Mouse (Mus musculus): ENCODE results near the gene Selenok. TPM values are rescaled to one million over a fixed set of nuclear protein-coding genes. Genes with fewer than 3 reads are reported as not detected.

Selenok gene
- polyA plus RNA-seq, 1 experiment, result 39.9 TPM

DNA sequence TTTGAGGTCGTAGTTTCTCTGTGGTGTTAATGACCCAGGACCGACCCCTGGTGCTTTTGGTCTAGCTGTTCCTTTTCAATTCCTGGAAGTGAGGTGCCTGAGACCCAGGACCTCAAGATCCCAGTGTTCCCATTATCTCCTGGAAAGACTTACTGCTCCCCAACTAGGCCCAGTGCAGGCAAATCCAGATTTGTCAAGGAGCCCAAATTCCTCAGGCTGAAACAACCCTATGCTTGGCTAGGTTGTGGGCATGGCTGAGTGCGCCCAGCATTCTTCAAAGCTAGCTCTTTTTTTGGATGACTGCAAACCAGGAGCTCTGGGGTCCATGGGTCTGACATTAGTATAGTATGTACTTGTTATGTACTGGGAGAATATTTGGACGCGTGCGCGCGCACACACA is 51.3 kb downstream of the Selenok start:
- H3K36me3 ChIP-seq (ENCODE audit: control insufficient read depth, insufficient read depth, low read length, poor library complexity, severe bottlenecking), result no peaks in the 10 kb centered on the region
- no peaks in the 10 kb centered on the region for H3K9me3 ChIP-seq (replicated peaks; ENCODE audit: control insufficient read depth, insufficient read depth, low read length, poor library complexity, severe bottlenecking)
- TF ChIP-seq EP300 (IDR thresholded peaks at IDR 0.05; ENCODE audit: insufficient read depth, low read depth, low read length), result no peak
- TF ChIP-seq CTCF (IDR thresholded peaks at IDR 0.05; ENCODE audit: low read depth, low read length), result no peak
- TF ChIP-seq POLR2A (IDR thresholded peaks at IDR 0.05; ENCODE audit: insufficient read depth, low read length), result no peak
- no peaks in the 10 kb centered on the region for H3K4me1 ChIP-seq (ENCODE audit: control insufficient read depth, insufficient read depth, low read length)
- no peaks in the 10 kb centered on the region for H3K27me3 ChIP-seq (ENCODE audit: control insufficient read depth, insufficient read depth, low read length, poor library complexity, severe bottlenecking)
- H3K4me3 ChIP-seq (ENCODE audit: low read depth, low read length), result no peak overlapping the region
- H3K9ac ChIP-seq (ENCODE audit: low read depth, poor library complexity, severe bottlenecking), result no peak overlapping the region
- no peak overlapping the region for H3K27ac ChIP-seq (ENCODE audit: insufficient read depth, low read length)

DNA sequence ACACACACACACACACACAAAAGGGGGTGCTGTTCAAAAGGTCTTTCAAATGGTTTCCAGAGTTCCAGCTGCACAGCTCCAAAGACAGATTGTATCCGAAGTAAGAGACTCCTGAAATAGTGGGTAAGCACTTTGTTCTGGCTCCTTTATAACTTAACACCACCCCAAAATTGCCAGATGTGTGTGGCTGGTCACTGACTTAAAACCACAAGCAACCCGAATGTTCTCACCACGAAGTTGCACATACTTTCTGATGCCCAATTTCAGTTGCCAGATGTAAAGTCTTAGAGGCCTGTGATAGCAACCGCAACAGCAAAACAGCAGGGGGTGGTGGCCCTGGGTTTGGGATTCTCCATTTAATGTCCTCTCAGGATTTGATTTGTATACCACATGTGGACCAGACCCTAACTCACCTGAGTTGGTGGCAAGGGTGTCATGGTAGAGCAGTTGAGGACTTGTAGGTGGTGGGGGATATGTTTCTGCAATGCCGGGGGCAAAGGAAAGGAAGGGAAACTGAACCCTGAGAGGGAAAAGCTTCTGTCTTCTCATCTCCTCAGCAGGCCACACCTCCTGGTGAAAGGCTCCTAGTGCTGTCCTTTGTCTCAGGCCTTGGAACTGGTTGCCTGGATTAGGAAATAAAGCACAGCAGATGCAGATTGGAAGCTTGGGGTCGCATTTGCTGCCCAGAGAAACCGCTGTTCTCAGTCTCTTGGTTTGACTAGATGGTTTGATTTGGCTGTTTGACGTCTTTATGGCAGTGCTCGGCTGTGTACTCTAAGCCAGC is 51.9 kb downstream of the Selenok start:
- no peaks in the 10 kb centered on the region for H3K9me3 ChIP-seq (replicated peaks; ENCODE audit: control insufficient read depth, insufficient read depth, low read length, poor library complexity, severe bottlenecking)

DNA sequence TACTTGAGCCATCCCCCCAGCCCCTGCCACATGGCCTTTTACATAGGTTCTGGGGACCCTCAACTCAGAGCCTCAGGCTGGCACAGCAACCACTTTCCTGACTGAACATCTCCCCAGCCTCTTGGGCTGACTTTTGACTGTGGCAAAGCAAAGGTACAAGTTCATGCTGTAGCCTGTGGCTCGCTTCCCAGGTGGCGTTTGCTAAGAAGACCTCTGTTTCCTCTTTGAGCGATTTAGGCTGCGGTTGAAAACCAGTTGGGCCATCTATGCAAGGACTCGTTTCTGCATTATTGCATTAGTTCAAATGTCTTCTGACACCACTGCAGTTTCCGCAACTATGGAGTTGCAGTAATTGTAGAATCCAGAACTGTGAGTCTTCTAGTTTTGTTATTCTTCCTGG is 54.4 kb downstream of the Selenok start:
- no peaks in the 10 kb centered on the region for H3K9me3 ChIP-seq (replicated peaks; ENCODE audit: control insufficient read depth, insufficient read depth, low read length, poor library complexity, severe bottlenecking)
- no peaks in the 10 kb centered on the region for H3K4me1 ChIP-seq (ENCODE audit: control insufficient read depth, insufficient read depth, low read length)
- TF ChIP-seq POLR2A (IDR thresholded peaks at IDR 0.05; ENCODE audit: insufficient read depth, low read length) (no peak), CTCF (IDR thresholded peaks at IDR 0.05; ENCODE audit: low read depth, low read length) (no peak), EP300 (IDR thresholded peaks at IDR 0.05; ENCODE audit: insufficient read depth, low read depth, low read length) (no peak)
- no peaks in the 10 kb centered on the region for H3K36me3 ChIP-seq (ENCODE audit: control insufficient read depth, insufficient read depth, low read length, poor library complexity, severe bottlenecking)
- no peak overlapping the region for H3K9ac ChIP-seq (ENCODE audit: low read depth, poor library complexity, severe bottlenecking)
- no peak overlapping the region for H3K27ac ChIP-seq (ENCODE audit: insufficient read depth, low read length)
- no peak overlapping the region for H3K4me3 ChIP-seq (ENCODE audit: low read depth, low read length)
- H3K27me3 ChIP-seq (ENCODE audit: control insufficient read depth, insufficient read depth, low read length, poor library complexity, severe bottlenecking), result no peaks in the 10 kb centered on the region

More for the DNA sequence above, 51.9 kb downstream of the Selenok start:
- H3K27ac ChIP-seq (ENCODE audit: insufficient read depth, low read length), result no peak overlapping the region
- no peak for TF ChIP-seq EP300 (IDR thresholded peaks at IDR 0.05; ENCODE audit: insufficient read depth, low read depth, low read length)
- H3K4me3 ChIP-seq (ENCODE audit: low read depth, low read length), result no peak overlapping the region
- no peaks in the 10 kb centered on the region for H3K27me3 ChIP-seq (ENCODE audit: control insufficient read depth, insufficient read depth, low read length, poor library complexity, severe bottlenecking)
- no peak overlapping the region for H3K9ac ChIP-seq (ENCODE audit: low read depth, poor library complexity, severe bottlenecking)
- no peaks in the 10 kb centered on the region for H3K36me3 ChIP-seq (ENCODE audit: control insufficient read depth, insufficient read depth, low read length, poor library complexity, severe bottlenecking)
- H3K4me1 ChIP-seq (ENCODE audit: control insufficient read depth, insufficient read depth, low read length), result no peaks in the 10 kb centered on the region

DNA sequence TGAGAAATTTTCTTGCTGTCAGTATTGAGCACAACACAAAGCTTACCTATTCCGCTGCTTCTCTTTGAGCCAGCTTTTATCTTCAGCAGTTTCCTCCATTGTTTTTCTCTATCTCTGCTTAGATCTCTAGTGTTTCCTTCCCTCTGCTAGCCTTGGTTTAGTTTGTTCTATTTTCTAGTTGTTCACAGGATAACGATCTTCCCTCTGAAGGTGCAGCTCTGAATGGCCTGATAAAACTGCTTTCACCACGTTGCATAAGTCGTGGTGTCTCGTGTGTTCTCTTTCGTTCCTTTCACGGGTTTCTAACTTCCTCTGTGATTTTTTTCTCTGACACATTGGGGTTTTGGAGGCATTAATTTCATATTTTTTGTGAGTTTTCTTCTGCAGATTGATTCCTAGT is 56.3 kb downstream of the Selenok start:
- no peak overlapping the region for H3K4me3 ChIP-seq (ENCODE audit: low read depth, low read length)
- no peak overlapping the region for H3K9ac ChIP-seq (ENCODE audit: low read depth, poor library complexity, severe bottlenecking)
- no peaks in the 10 kb centered on the region for H3K27me3 ChIP-seq (ENCODE audit: control insufficient read depth, insufficient read depth, low read length, poor library complexity, severe bottlenecking)
- H3K27ac ChIP-seq (ENCODE audit: insufficient read depth, low read length), result no peak overlapping the region
- no peak for TF ChIP-seq CTCF (IDR thresholded peaks at IDR 0.05; ENCODE audit: low read depth, low read length)
- no peak for TF ChIP-seq EP300 (IDR thresholded peaks at IDR 0.05; ENCODE audit: insufficient read depth, low read depth, low read length)
- TF ChIP-seq POLR2A (IDR thresholded peaks at IDR 0.05; ENCODE audit: insufficient read depth, low read length), result no peak
- H3K4me1 ChIP-seq (ENCODE audit: control insufficient read depth, insufficient read depth, low read length), result no peaks in the 10 kb centered on the region
- no peaks in the 10 kb centered on the region for H3K36me3 ChIP-seq (ENCODE audit: control insufficient read depth, insufficient read depth, low read length, poor library complexity, severe bottlenecking)
- H3K9me3 ChIP-seq (replicated peaks; ENCODE audit: control insufficient read depth, insufficient read depth, low read length, poor library complexity, severe bottlenecking), result no peaks in the 10 kb centered on the region

Other genes with a start within 250 kb of the Selenok start
- gene Cacna2d3, start 246.4 kb upstream of the Selenok start, polyA plus RNA-seq (2011; ENCODE audit: insufficient read depth, insufficient read length, low read depth, missing spikeins), result 0.56 TPM in 1 of 2 replicates, not detected in the other
- gene Actr8, start 10.0 kb downstream of the Selenok start, polyA plus RNA-seq (2011; ENCODE audit: insufficient read depth, insufficient read length, low read depth, missing spikeins), result 49.4 and 54.7 TPM in 2 replicates
- 0.43 TPM in 1 of 2 replicates, not detected in the other for gene Il17rb, start 40.6 kb downstream of the Selenok start, polyA plus RNA-seq (2011; ENCODE audit: insufficient read depth, insufficient read length, low read depth, missing spikeins)
- gene Chdh, start 40.7 kb downstream of the Selenok start, polyA plus RNA-seq (2011; ENCODE audit: insufficient read depth, insufficient read length, low read depth, missing spikeins), result 0.67 and 1.3 TPM in 2 replicates